Mouse (Mus musculus) embryonic facial prominence, embryonic 12.5 days (tissue): ENCODE results near the gene Dexi. TPM values are rescaled to one million over a fixed set of nuclear protein-coding genes. Genes with fewer than 3 reads are reported as not detected.

Experiments used
- ATAC-seq: fragments of 200-750 bp; cut with Nextera tagmentation; 2 replicates; pipeline ENCODE4 v1.8.0; 2017; ENCODE audit not compliant: insufficient number of reproducible peaks, insufficient read depth, low FRiP score, low TSS enrichment
- H3K27ac ChIP-seq: fragments of 300-500 bp; sonication (generic); 2 replicates; pipeline ENCODE4 v1.5.1; 2016; ENCODE audit warnings: mild to moderate bottlenecking
- H3K27me3 ChIP-seq: fragments of 300-500 bp; sonication (generic); 2 replicates; pipeline ENCODE4 v1.6.1; 2016; ENCODE audit warnings: mild to moderate bottlenecking, moderate library complexity
- H3K36me3 ChIP-seq: fragments of 300-500 bp; sonication (generic); 2 replicates; pipeline ENCODE4 v1.6.1; 2016; ENCODE audit warnings: mild to moderate bottlenecking
- H3K4me1 ChIP-seq: fragments of 300-500 bp; sonication (generic); 2 replicates; pipeline ENCODE4 v1.6.1; 2016
- H3K4me2 ChIP-seq: fragments of 300-500 bp; sonication (generic); replicated peaks from 2 replicates; pipeline ENCODE4 v1.6.1; 2016; ENCODE audit warnings: mild to moderate bottlenecking, moderate library complexity
- H3K4me3 ChIP-seq: fragments of 300-500 bp; sonication (generic); 2 replicates; pipeline ENCODE4 v1.5.1; 2016; ENCODE audit warnings: mild to moderate bottlenecking
- H3K9ac ChIP-seq: fragments of 300-500 bp; sonication (generic); 2 replicates; pipeline ENCODE4 v1.6.1; 2016; ENCODE audit warnings: mild to moderate bottlenecking, moderate library complexity
- H3K9me3 ChIP-seq: fragments of 300-500 bp; sonication (generic); 2 replicates; pipeline ENCODE4 v1.6.1; 2016; ENCODE audit warnings: mild to moderate bottlenecking, moderate library complexity
- WGBS: fragments of 180-500 bp; shearing (Covaris S2); methylation state at CpG from one replicate; pipeline ENCODE4 v1.1.7; 2016; 5-methylcytosine and 5-hydroxymethylcytosine counted together
- polyA plus RNA-seq: library from polyadenylated mRNA; unstranded; fragments of >200 nt; fragmentation: Nextera tagmentation; extraction: Ambion mirVana; gene quantifications from 2 replicates; pipeline ENCODE4 v1.2.1, GENCODE M21; 2016

The Dexi gene
- polyA plus RNA-seq, 1 experiment from 2014 or later: 32.9 TPM

- no peaks in the 10 kb centered on the region for H3K4me1 ChIP-seq
- H3K36me3 ChIP-seq: no peaks in the 10 kb centered on the region
- no peak for ATAC-seq
- H3K9ac ChIP-seq: no peak overlapping the region
- H3K27me3 ChIP-seq: no peaks in the 10 kb centered on the region
- 93% methylated on average over 3 of the region's 3 CpGs for WGBS
- no peak overlapping the region for H3K27ac ChIP-seq
- no peak overlapping the region for H3K4me3 ChIP-seq
- no peaks in the 10 kb centered on the region for H3K9me3 ChIP-seq
- H3K4me2 ChIP-seq: no peak overlapping the region
These were observed 70.9 kb downstream of the Dexi start for GRCm38 (mm10) chr16:10471950-10472349.

- Histone ChIP-seq H3K4me2 (no peak overlapping the region), H3K9ac (no peak overlapping the region), H3K36me3 (no peaks in the 10 kb centered on the region), H3K27ac (no peak overlapping the region), H3K4me3 (no peak overlapping the region), H3K9me3 (no peaks in the 10 kb centered on the region), H3K27me3 (no peaks in the 10 kb centered on the region), H3K4me1 (no peaks in the 10 kb centered on the region)
- WGBS: 61% methylated on average over 1 of the region's 1 CpGs
- ATAC-seq: no peak
These were observed 74.7 kb downstream of the Dexi start for GRCm38 (mm10) chr16:10468201-10468600.

- Histone ChIP-seq H3K4me2 (no peak overlapping the region), H3K27ac (no peak overlapping the region), H3K4me1 (no peaks in the 10 kb centered on the region), H3K9me3 (no peaks in the 10 kb centered on the region), H3K4me3 (no peak overlapping the region), H3K36me3 (no peaks in the 10 kb centered on the region), H3K27me3 (no peaks in the 10 kb centered on the region), H3K9ac (no peak overlapping the region)
- WGBS: 21% methylated on average over 11 of the region's 11 CpGs
- no peak for ATAC-seq
These were observed 75.3 kb downstream of the Dexi start for GRCm38 (mm10) chr16:10467391-10468107.

- no peaks in the 10 kb centered on the region for H3K36me3 ChIP-seq
- no peak overlapping the region for H3K9ac ChIP-seq
- H3K4me3 ChIP-seq: no peak overlapping the region
- 0 out of 2 replicates have a peak, but pooled peaks have one; percentile 35 for ATAC-seq
- H3K4me2 ChIP-seq: no peak overlapping the region
- WGBS: 21% methylated on average over 4 of the region's 4 CpGs
- no peaks in the 10 kb centered on the region for H3K4me1 ChIP-seq
- no peaks in the 10 kb centered on the region for H3K27me3 ChIP-seq
- no peak overlapping the region for H3K27ac ChIP-seq
- no peaks in the 10 kb centered on the region for H3K9me3 ChIP-seq
These were observed 77.7 kb downstream of the Dexi start for GRCm38 (mm10) chr16:10465011-10465681.

- no peaks in the 10 kb centered on the region for H3K27me3 ChIP-seq
- H3K27ac ChIP-seq: no peak overlapping the region
- ATAC-seq: no peak
- WGBS: 81% methylated on average over 2 of the region's 2 CpGs
- no peak overlapping the region for H3K9ac ChIP-seq
- no peaks in the 10 kb centered on the region for H3K36me3 ChIP-seq
- no peak overlapping the region for H3K4me2 ChIP-seq
- no peaks in the 10 kb centered on the region for H3K9me3 ChIP-seq
- no peak overlapping the region for H3K4me3 ChIP-seq
- H3K4me1 ChIP-seq: no peaks in the 10 kb centered on the region
These were observed 81.7 kb downstream of the Dexi start for GRCm38 (mm10) chr16:10461178-10461577.

GRCm38 (mm10) chr16:10460188-10460587 lies 82.7 kb downstream of the Dexi start:
- no peak overlapping the region for H3K4me2 ChIP-seq
- no peak overlapping the region for H3K4me3 ChIP-seq
- WGBS: 73% methylated on average over 2 of the region's 2 CpGs
- no peaks in the 10 kb centered on the region for H3K9me3 ChIP-seq
- ATAC-seq: no peak
- no peaks in the 10 kb centered on the region for H3K4me1 ChIP-seq
- no peaks in the 10 kb centered on the region for H3K36me3 ChIP-seq
- H3K27ac ChIP-seq: no peak overlapping the region
- no peaks in the 10 kb centered on the region for H3K27me3 ChIP-seq
- H3K9ac ChIP-seq: no peak overlapping the region

- Histone ChIP-seq H3K27me3 (no peaks in the 10 kb centered on the region), H3K9me3 (no peaks in the 10 kb centered on the region), H3K4me1 (no peaks in the 10 kb centered on the region), H3K27ac (no peak overlapping the region), H3K36me3 (no peaks in the 10 kb centered on the region), H3K9ac (no peak overlapping the region), H3K4me2 (no peak overlapping the region), H3K4me3 (no peak overlapping the region)
- WGBS: 28% methylated on average over 3 of the region's 3 CpGs
- ATAC-seq: no peak
These were observed 88.3 kb downstream of the Dexi start for GRCm38 (mm10) chr16:10454583-10454974.

- no peak overlapping the region for H3K27ac ChIP-seq
- H3K4me1 ChIP-seq: no peaks in the 10 kb centered on the region
- no peak for ATAC-seq
- H3K4me3 ChIP-seq: no peak overlapping the region
- no peaks in the 10 kb centered on the region for H3K9me3 ChIP-seq
- H3K36me3 ChIP-seq: no peaks in the 10 kb centered on the region
- 82% methylated on average over 6 of the region's 6 CpGs for WGBS
- no peaks in the 10 kb centered on the region for H3K27me3 ChIP-seq
- no peak overlapping the region for H3K4me2 ChIP-seq
- H3K9ac ChIP-seq: no peak overlapping the region
These were observed 88.8 kb downstream of the Dexi start for GRCm38 (mm10) chr16:10453872-10454582.

Other genes with a start within 250 kb of the Dexi start
- gene Emp2, start 229.1 kb downstream of the Dexi start, polyA plus RNA-seq: 8.7 and 9.5 TPM in 2 replicates
- not detected in 2 replicates for gene Tekt5, start 147.6 kb downstream of the Dexi start, polyA plus RNA-seq
- 61.8 and 68.7 TPM in 2 replicates for gene Nubp1, start 131.1 kb downstream of the Dexi start, polyA plus RNA-seq
- 29.3 and 30.4 TPM in 2 replicates for gene Tvp23a, start 95.7 kb downstream of the Dexi start, polyA plus RNA-seq
- gene Ciita, start 63.0 kb downstream of the Dexi start, polyA plus RNA-seq: 0.36 and 0.57 TPM in 2 replicates
- gene Clec16a, start 2.3 kb upstream of the Dexi start, polyA plus RNA-seq: 37.7 and 38.9 TPM in 2 replicates
- 11.4 and 12.5 TPM in 2 replicates for gene Socs1, start 242.5 kb upstream of the Dexi start, polyA plus RNA-seq
- gene Tnp2, start 245.6 kb upstream of the Dexi start, polyA plus RNA-seq: not detected in 2 replicates
- not detected in 2 replicates for gene Prm3, start 247.9 kb upstream of the Dexi start, polyA plus RNA-seq